Mouse (Mus musculus) limb, embryonic 11.5 days (tissue): Measurements from ENCODE around the gene Col13a1. TPM values are rescaled to one million over a fixed set of nuclear protein-coding genes. Genes with fewer than 3 reads are reported as not detected.

Source experiments
- ATAC-seq: fragments of 200-750 bp; cut with Nextera tagmentation; 2 replicates; pipeline ENCODE4 v1.8.0; 2017; ENCODE audit warnings: low read depth; ENCODE audit not compliant: insufficient number of reproducible peaks, low FRiP score, low TSS enrichment
- DNase-seq: peaks from one replicate; pipeline ENCODE4 v3.0.0-alpha.2; 2015; ENCODE audit warnings: low spot score
- H3K27ac ChIP-seq: fragments of 300-500 bp; sonication (generic); replicated peaks from 2 replicates; pipeline ENCODE4 v1.5.1; 2014; ENCODE audit warnings: low read depth, mild to moderate bottlenecking, low read length
- H3K27me3 ChIP-seq: fragments of 300-500 bp; sonication (generic); 2 replicates; pipeline ENCODE4 v1.6.1; 2014; ENCODE audit warnings: mild to moderate bottlenecking, low read length, mixed read lengths; ENCODE audit not compliant: control insufficient read depth, insufficient read depth
- H3K36me3 ChIP-seq: fragments of 300-500 bp; sonication (generic); 2 replicates; pipeline ENCODE4 v1.6.1; 2014; ENCODE audit warnings: mild to moderate bottlenecking, low read length, moderate library complexity, mixed read lengths; ENCODE audit not compliant: control insufficient read depth, insufficient read depth
- H3K4me1 ChIP-seq: fragments of 300-500 bp; sonication (generic); 2 replicates; pipeline ENCODE4 v1.6.1; 2014; ENCODE audit warnings: low read length, mixed read lengths; ENCODE audit not compliant: control insufficient read depth, insufficient read depth
- H3K4me2 ChIP-seq: fragments of 300-500 bp; sonication (generic); 2 replicates; pipeline ENCODE4 v1.6.1; 2014; ENCODE audit warnings: low read depth, mild to moderate bottlenecking, moderate library complexity; ENCODE audit not compliant: severe bottlenecking
- H3K4me3 ChIP-seq: fragments of 300-500 bp; sonication (generic); 2 replicates; pipeline ENCODE4 v1.5.1; 2014; ENCODE audit warnings: low read depth, low read length
- H3K9ac ChIP-seq: fragments of 300-500 bp; sonication (generic); 2 replicates; pipeline ENCODE4 v1.6.1; 2014; ENCODE audit warnings: mild to moderate bottlenecking, low read length
- H3K9me3 ChIP-seq: fragments of 300-500 bp; sonication (generic); 2 replicates; pipeline ENCODE4 v1.6.1; 2016; ENCODE audit warnings: low read length; ENCODE audit not compliant: control insufficient read depth
- WGBS: fragments of 180-500 bp; shearing (Covaris S2); extraction: QIAGEN DNeasy Blood & Tissue Kit; methylation state at CpG from one replicate; pipeline ENCODE4 v1.1.7; 2014; 5-methylcytosine and 5-hydroxymethylcytosine counted together
- polyA plus RNA-seq: library from polyadenylated mRNA; unstranded; fragments of >200 nt; fragmentation: Nextera tagmentation; extraction: Ambion mirVana; gene quantifications from 2 replicates; pipeline ENCODE4 v1.2.1, GENCODE M21; 2014

Col13a1 gene
- 1.0 and 1.3 TPM in 2 replicates for polyA plus RNA-seq

GRCm38 (mm10) chr10:61978866-61979340 is at the start of gene Col13a1:
TSS of gene Col13a1 (minus strand) at chr10:61979108.
- DNase-seq (peak; percentile 71), ATAC-seq (no peak)
- H3K4me1 ChIP-seq = peaks cover 14% of the 10 kb centered on the region
- H3K4me2 ChIP-seq = peak within 1 kb of the TSS; percentile 95
- H3K4me3 ChIP-seq = peak within 1 kb of the TSS; percentile 44
- no peaks in the 10 kb centered on the region for H3K9me3 ChIP-seq
- H3K27ac ChIP-seq = no peak within 1 kb of the TSS
- no peaks in the 10 kb centered on the region for H3K36me3 ChIP-seq
- WGBS = under 1% methylated on average over 35 of the region's 41 CpGs
- H3K27me3 ChIP-seq = peaks cover 35% of the 10 kb centered on the region
- peak within 1 kb of the TSS; percentile 52 for H3K9ac ChIP-seq

- ATAC-seq = no peak
- DNase-seq = peak; percentile 25
- Histone ChIP-seq H3K4me1 (peaks cover 4% of the 10 kb centered on the region; the same call in 1 of the 2 replicates), H3K9ac (no peak overlapping the region), H3K36me3 (no peaks in the 10 kb centered on the region), H3K4me3 (no peak overlapping the region), H3K27ac (no peak overlapping the region), H3K4me2 (no peak overlapping the region), H3K9me3 (no peaks in the 10 kb centered on the region), H3K27me3 (no peaks in the 10 kb centered on the region)
- 55% methylated on average over 12 of the region's 12 CpGs for WGBS
These were observed 48.8 kb upstream of the Col13a1 start for GRCm38 (mm10) chr10:62027699-62028098.

- Histone ChIP-seq H3K4me1 (peaks cover 8% of the 10 kb centered on the region; the same call in 1 of the 2 replicates), H3K36me3 (no peaks in the 10 kb centered on the region), H3K27ac (no peak overlapping the region), H3K9me3 (no peaks in the 10 kb centered on the region), H3K4me2 (no peak overlapping the region), H3K4me3 (no peak overlapping the region), H3K27me3 (no peaks in the 10 kb centered on the region), H3K9ac (no peak overlapping the region)
- ATAC-seq (no peak), DNase-seq (peak; percentile 28)
- WGBS = 33% methylated on average over 19 of the region's 19 CpGs
These were observed 45.1 kb upstream of the Col13a1 start for GRCm38 (mm10) chr10:62023821-62024551.

- Histone ChIP-seq H3K4me2 (no peak overlapping the region), H3K36me3 (no peaks in the 10 kb centered on the region), H3K9ac (no peak overlapping the region), H3K4me3 (no peak overlapping the region), H3K27me3 (no peaks in the 10 kb centered on the region), H3K4me1 (peaks cover 14% of the 10 kb centered on the region; the same call in 1 of the 2 replicates), H3K27ac (no peak overlapping the region), H3K9me3 (no peaks in the 10 kb centered on the region)
- DNase-seq (no peak), ATAC-seq (0 out of 2 replicates have a peak, but pooled peaks have one; percentile 27)
- 25% methylated on average over 6 of the region's 7 CpGs for WGBS
These were observed 41.2 kb upstream of the Col13a1 start for GRCm38 (mm10) chr10:62020068-62020620.

GRCm38 (mm10) chr10:62019386-62020067 is 40.6 kb upstream of the Col13a1 start:
- Histone ChIP-seq H3K4me1 (peaks cover 14% of the 10 kb centered on the region; the same call in 1 of the 2 replicates), H3K9ac (no peak overlapping the region), H3K9me3 (no peaks in the 10 kb centered on the region), H3K4me2 (no peak overlapping the region), H3K36me3 (no peaks in the 10 kb centered on the region), H3K4me3 (no peak overlapping the region), H3K27me3 (no peaks in the 10 kb centered on the region), H3K27ac (no peak overlapping the region)
- ATAC-seq = no peak
- WGBS = 22% methylated on average over 15 of the region's 16 CpGs
- DNase-seq = no peak

GRCm38 (mm10) chr10:62016947-62017346 is 38.0 kb upstream of the Col13a1 start:
- Histone ChIP-seq H3K27me3 (no peaks in the 10 kb centered on the region), H3K27ac (no peak overlapping the region), H3K36me3 (no peaks in the 10 kb centered on the region), H3K9ac (no peak overlapping the region), H3K9me3 (no peaks in the 10 kb centered on the region), H3K4me1 (0 out of 2 replicates have a peak, but pooled peaks cover 10% of the 10 kb centered on the region), H3K4me3 (no peak overlapping the region), H3K4me2 (no peak overlapping the region)
- 49% methylated on average over 6 of the region's 6 CpGs for WGBS
- DNase-seq = peak; percentile 39
- ATAC-seq = peak; percentile 20; the same call in 1 of the 2 replicates

- WGBS = 89% methylated on average over 5 of the region's 5 CpGs
- Histone ChIP-seq H3K27ac (no peak overlapping the region), H3K4me2 (no peak overlapping the region), H3K36me3 (no peaks in the 10 kb centered on the region), H3K4me1 (0 out of 2 replicates have a peak, but pooled peaks cover 6% of the 10 kb centered on the region), H3K4me3 (no peak overlapping the region), H3K9ac (no peak overlapping the region), H3K27me3 (no peaks in the 10 kb centered on the region), H3K9me3 (no peaks in the 10 kb centered on the region)
- ATAC-seq = no peak
- DNase-seq = no peak
These were observed 34.3 kb upstream of the Col13a1 start for GRCm38 (mm10) chr10:62013190-62013589.

- ATAC-seq = no peak
- H3K9me3 ChIP-seq = no peaks in the 10 kb centered on the region
- no peak overlapping the region for H3K27ac ChIP-seq
- H3K36me3 ChIP-seq = no peaks in the 10 kb centered on the region
- H3K9ac ChIP-seq = no peak overlapping the region
- H3K27me3 ChIP-seq = no peaks in the 10 kb centered on the region
- H3K4me2 ChIP-seq = no peak overlapping the region
- H3K4me3 ChIP-seq = no peak overlapping the region
- H3K4me1 ChIP-seq = 0 out of 2 replicates have a peak, but pooled peaks cover 4% of the 10 kb centered on the region
- WGBS = 80% methylated on average over 4 of the region's 4 CpGs
- DNase-seq = no peak
These were observed 33.5 kb upstream of the Col13a1 start for GRCm38 (mm10) chr10:62012371-62012770.
